10 mouse cellular contexts compared by ENCODE assay signal in genomic region chr4:128155226-128155625, GRCm38 (mm10).
"Had no signal": no experiment of that assay in that cellular context is flagged by ENCODE, and none has a peak within 500 bp of the region (broad histone marks: within the 10 kb centered on the region; RNA-seq: fewer than 3 reads in every experiment).

No protein-coding gene starts in this region.

- H3K9me3 ChIP-seq: limb, embryonic 15.5 days; liver, embryonic 12.5 days had no signal

- DNase-seq: kidney, adult 18-20 months; kidney, postnatal 10 days; kidney, postnatal 4 days; lung, embryonic 14.5 days; lung, postnatal 10 days; right cerebral cortex, postnatal 14 days; thymus, postnatal 36 days had no signal

- H3K27ac ChIP-seq: layer of hippocampus, adult 2 months; limb, embryonic 15.5 days; liver, embryonic 12.5 days had no signal

- H3K27me3 ChIP-seq: limb, embryonic 15.5 days; liver, embryonic 12.5 days had no signal

- H3K9ac ChIP-seq: limb, embryonic 15.5 days; liver, embryonic 12.5 days; lung, embryonic 14.5 days had no signal

- H3K36me3 ChIP-seq: limb, embryonic 15.5 days; liver, embryonic 12.5 days had no signal

- H3K4me1 ChIP-seq: limb, embryonic 15.5 days; liver, embryonic 12.5 days had no signal

- H3K4me3 ChIP-seq: layer of hippocampus, adult 2 months; limb, embryonic 15.5 days; liver, embryonic 12.5 days had no signal

- ATAC-seq: liver, embryonic 12.5 days had no signal

- H3K4me2 ChIP-seq: limb, embryonic 15.5 days; liver, embryonic 12.5 days; lung, embryonic 14.5 days had no signal
